Mouse (Mus musculus): ENCODE data around the gene Tll1. TPM values are rescaled to one million over a fixed set of nuclear protein-coding genes. Genes with fewer than 3 reads are reported as not detected.

Tll1 gene
- total RNA-seq (2015), result not detected in 2 replicates
- not detected in 2 replicates for total RNA-seq (2017)

DNA sequence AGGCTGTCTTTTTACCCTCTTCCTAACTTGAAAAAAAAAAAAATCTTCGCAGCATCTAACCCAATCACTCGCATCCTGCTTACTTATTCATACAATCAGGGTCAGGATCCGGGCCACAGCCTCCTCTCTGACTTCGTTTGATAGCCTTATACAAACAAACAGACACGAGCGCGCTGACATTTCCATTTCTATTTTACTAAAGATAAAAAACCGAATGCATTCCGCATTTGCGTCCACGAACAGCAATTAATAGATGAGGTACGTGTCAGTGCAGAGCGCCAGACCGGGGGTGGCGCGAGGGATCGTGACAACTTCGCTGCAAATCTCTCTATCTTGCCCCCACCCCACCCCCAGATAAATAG, at the start of gene Tll1:
TSS of gene Tll1 (minus strand) at position 248 of the 362 bp plus-strand sequence.
- no peak for ATAC-seq (replicated peaks; ENCODE audit: poor library complexity)

DNA sequence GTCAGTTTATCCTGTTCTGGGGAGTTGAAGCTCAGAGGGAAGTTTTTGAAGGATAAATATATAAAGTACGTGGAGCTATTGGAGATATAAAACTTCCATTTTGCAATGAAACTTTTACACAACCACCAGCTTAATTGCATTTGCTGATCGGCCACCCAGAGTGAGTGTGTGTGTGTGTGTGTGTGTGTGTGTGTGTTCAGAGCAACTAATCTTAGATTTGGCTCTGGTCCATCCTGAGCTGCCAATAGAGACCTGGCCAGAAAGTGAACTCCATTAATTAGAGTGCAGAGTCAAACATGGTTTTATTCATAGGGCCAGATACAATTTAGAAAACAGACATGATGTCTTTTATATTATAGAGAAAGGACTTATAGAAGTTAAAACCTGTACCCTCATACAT, 32.6 kb upstream of the Tll1 start:
- no peak for ATAC-seq (replicated peaks; ENCODE audit: poor library complexity)

- no peak for ATAC-seq (replicated peaks; ENCODE audit: poor library complexity)
Observed at GRCm38 (mm10) chr8:64221600-64221999, 15.5 kb upstream of the Tll1 start.

DNA sequence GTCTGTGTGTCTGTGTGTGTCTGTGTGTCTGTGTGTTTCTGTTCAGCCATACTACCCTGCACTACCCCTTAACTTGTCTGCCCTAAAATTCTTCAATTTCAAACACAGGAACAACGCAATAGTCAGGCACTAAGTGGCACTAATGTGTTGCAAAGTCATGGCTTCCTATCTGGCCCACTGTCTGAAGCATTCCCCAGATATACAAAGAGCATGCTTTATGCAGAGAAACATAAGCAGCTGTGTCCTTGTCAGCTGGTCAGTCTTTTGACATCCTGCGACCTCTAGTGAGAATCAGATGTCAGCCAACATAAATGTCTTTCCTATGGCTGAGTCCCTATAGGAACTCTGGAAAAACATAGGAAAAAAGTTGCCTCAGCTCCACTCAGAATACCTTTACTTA, 11.6 kb upstream of the Tll1 start:
- no peak for ATAC-seq (replicated peaks; ENCODE audit: poor library complexity)

DNA sequence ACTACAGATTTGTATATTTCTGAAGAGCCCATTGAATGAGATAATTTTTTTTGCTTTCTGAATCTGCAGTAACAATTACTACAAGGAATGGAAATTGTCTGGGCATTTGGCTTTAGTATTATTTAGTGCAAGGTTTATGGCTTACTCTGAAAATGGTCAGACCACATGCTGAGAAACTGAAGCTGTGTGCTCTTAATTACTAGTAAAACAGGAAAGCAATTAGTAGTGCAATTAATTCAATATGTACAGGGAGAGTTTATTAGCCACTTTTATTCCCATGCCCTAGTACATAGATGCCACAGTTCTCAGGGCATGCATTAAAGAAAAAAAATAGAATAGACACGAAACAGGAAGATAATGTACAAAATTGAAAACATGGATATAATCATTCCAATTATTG, 10.2 kb upstream of the Tll1 start:
- no peak for ATAC-seq (replicated peaks; ENCODE audit: poor library complexity)

DNA sequence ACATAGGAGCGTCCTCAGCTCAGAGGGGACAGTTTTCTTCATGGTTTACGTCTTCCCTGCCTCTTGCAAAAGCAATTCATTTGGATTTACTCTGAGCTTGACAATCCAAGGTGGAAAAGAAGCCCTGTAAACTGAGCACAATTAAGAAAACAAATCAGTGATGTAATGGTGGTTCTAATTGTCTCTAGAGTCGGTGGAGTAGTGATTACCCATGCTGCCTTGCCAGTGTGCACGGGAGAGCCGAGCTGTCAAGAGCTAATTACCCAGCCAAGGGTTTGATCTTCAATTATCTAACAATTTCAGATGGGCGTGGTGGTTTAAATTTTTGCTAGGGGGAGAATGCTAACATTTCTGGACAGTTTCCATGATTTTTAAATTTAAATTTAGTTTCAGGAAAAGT, 9.3 kb upstream of the Tll1 start:
- no peak for ATAC-seq (replicated peaks; ENCODE audit: poor library complexity)

GRCm38 (mm10) chr8:64214906-64215305, 8.8 kb upstream of the Tll1 start:
- ATAC-seq (replicated peaks; ENCODE audit: poor library complexity), result no peak

- ATAC-seq (replicated peaks; ENCODE audit: poor library complexity), result peak; percentile 60
Observed at GRCm38 (mm10) chr8:64206411-64206861, 365 bp upstream of the Tll1 start.

- peak; percentile 52 for ATAC-seq (replicated peaks; ENCODE audit: poor library complexity)
Observed at GRCm38 (mm10) chr8:64205321-64206023, 599 bp downstream of the Tll1 start.

- ATAC-seq (replicated peaks; ENCODE audit: poor library complexity), result no peak
Observed at GRCm38 (mm10) chr8:64204801-64205311, 1.2 kb downstream of the Tll1 start.

DNA sequence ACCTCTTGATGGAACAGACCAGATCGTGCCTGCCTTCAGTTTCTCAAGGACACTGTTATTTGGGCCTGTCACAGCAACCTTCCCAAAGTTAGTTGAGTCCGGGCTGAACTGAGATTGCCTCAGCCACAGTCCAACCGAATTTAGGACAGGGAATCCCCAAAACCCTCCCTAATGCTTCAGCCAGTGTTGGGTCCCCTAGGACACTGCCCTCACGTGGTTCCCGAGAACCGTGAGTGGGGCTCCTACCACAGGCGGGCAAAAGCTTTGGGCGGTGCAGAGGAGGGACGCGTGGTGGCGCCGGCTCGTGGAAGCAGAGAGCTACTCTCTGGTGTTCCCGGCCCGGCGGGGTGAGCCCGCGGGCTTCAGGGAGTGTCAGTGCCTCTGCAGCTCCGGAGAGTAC, 1.9 kb downstream of the Tll1 start:
- ATAC-seq (replicated peaks; ENCODE audit: poor library complexity), result peak; percentile 45; the same call in 1 of the 2 replicates

DNA sequence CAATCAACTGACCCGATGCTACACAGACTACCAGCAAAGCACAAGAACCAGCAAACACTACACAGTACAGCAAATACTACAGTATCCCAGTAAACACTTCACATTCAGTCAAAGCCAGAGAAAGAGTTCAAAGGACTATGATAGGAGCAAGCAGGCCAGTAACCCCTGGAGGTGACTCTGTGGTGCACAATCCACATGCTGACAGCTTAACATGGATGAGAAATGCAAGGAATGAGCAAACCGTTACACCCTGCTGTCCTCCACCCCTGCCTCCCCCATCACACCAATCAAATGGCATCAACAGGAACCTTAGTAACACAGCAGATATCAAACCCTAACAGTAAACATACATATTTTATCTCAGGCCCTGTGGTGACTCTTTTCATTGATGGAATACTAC, 7.7 kb downstream of the Tll1 start:
- no peak for ATAC-seq (replicated peaks; ENCODE audit: poor library complexity)

DNA sequence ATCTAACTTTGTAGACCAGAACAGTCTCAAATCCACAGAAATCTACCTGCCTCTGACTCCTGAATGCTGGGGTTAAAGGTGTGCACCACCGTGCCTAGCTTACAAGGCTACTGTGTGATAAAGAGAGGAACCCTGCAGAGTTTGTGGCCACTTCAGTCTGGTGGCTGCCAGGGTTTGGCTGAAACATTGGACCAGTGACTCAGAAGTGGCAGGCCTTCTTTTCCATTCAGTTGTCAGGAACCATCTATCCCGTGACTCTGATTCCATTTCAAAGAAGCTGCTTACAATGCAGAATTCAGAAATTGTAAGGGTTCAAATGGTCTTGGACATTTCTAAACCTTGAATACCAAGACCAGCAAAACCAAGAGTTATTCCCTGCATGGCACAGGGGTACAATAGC, 12.7 kb downstream of the Tll1 start:
- no peak for ATAC-seq (replicated peaks; ENCODE audit: poor library complexity)

DNA sequence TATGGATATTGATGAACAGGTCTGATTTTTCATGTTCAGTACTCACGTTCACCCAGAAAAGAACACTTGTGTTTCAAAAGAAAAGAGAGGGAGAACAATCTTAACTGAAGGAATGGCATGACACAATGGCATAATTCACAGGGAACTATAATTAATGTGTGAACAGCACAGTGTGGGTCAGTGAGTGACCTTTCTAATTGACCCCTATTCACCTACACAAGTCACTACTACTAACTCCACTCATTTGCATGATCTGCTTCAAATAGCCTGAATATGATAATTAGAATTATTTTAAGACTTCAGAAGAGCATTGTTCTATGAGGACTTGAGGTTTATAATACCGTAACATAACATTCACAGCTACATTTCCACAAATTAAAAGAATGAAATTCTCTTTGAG, 18.2 kb downstream of the Tll1 start:
- ATAC-seq (replicated peaks; ENCODE audit: poor library complexity), result no peak

DNA sequence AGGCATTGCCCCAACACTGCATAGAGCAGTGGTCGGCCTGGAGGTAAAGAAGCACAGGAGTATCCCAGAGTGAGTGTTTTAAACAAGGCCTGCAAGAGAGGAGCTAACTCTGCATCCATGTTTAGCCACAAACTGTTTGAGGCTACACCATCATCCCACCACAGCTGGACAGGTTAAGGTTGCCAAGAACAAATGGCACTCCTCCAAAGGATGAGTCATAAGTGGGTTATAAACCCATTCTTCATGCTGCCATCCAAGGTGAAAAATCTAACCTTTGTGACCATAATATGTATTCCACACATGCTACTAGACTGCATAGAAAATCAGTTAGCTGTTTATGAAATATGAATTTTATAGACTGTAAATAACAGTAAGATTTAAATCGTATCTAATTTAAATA, 29.1 kb downstream of the Tll1 start:
- no peak for ATAC-seq (replicated peaks; ENCODE audit: poor library complexity)

DNA sequence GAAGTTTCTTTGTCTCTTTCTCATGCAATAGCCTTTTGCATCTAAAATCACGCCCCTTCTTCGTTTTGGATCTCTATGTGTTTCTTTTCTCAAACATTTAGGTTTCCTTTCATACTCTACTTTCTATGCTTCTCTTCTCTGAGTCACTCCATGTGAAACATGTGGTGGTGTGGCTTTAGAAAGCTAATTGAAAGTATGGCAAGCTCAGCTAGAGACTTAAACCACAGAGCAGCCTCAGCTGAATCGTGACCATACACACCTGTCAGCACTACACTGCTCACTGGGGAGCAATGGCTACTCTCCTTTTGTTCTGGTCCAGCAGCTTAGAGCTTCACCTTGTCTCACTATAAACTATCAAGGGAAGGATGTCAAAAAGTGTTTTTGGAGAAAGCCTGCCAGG, 31.2 kb downstream of the Tll1 start:
- ATAC-seq (replicated peaks; ENCODE audit: poor library complexity), result no peak

DNA sequence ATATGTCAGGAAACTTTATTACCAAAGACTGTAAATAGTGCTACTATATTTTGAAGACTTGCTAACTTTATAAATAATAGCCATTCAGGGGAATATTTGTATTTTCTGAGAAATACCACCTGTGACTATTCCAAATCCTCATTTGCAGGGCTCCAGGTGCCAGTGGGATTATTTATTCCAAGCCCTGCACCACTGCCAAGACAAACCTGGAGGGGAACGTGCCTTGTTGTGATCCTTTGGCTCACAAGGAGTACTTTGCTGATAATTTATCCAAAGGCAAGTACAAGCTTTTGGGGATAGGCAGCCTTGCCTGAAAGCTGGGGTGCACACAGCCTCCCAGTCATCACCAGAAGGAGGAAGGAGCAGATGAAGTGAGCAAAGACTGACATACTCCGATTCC, 32.3 kb downstream of the Tll1 start:
- ATAC-seq (replicated peaks; ENCODE audit: poor library complexity), result no peak

DNA sequence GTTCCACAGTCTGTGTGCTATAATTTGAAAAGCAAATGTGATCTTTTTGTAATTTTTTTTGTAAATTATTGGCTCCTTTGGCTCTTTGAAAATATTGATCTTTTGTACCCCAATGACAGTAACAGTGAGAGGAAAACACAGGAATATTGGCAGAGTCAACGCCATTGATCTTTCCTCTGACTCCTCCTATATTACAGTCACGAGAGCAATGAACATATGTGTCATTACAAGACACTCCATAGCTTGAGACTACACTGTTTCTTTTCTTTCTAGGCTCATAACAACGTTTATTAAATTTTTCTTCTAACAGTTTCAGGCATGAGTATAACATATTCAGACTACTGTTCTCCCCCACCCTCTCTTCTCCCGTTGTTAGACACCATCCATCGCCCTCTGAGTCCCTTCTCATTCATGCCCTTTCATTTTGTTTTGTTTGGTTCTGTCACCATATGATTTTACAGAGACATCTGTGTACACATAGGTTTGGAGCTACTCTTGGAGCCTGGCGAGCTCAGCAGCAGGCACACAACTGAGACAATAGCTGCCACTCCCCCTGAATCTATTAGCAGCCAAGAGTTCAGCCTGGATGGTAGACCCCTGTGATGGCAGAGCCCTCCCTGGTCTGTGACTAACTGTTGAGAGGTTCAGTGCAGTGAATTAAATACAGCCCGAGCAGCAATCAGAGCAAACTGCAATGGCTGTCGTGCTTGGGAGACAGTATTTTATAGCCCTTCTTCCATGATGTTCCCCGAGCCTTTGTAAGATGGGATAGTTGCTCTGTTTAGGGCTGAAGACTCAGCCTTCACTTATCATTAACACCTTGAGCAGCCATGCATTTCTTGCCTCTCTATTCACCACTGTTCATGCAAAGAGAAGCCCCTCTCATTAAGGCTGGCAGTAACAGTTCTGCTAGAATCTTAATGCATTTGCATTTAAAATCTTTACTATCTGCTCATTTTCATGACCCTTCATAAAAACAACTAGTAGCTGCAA, 52.9 kb downstream of the Tll1 start:
- ATAC-seq (replicated peaks; ENCODE audit: poor library complexity), result no peak

GRCm38 (mm10) chr8:64152216-64152804, 53.8 kb downstream of the Tll1 start:
- ATAC-seq (replicated peaks; ENCODE audit: poor library complexity), result no peak

GRCm38 (mm10) chr8:64136593-64136992, 69.5 kb downstream of the Tll1 start:
- no peak for ATAC-seq (replicated peaks; ENCODE audit: poor library complexity)

GRCm38 (mm10) chr8:64107190-64107589, 98.9 kb downstream of the Tll1 start:
- ATAC-seq (replicated peaks; ENCODE audit: poor library complexity), result no peak
